Mouse (Mus musculus) midbrain, embryonic 14.5 days (tissue): ENCODE measurements around the gene Nrcam. TPM values are rescaled to one million over a fixed set of nuclear protein-coding genes. Genes with fewer than 3 reads are reported as not detected.
A peak's percentile ranks its signal among the peaks of the same experiment; 100 is the strongest.

Experiments used
- ATAC-seq: fragments of 200-750 bp; cut with Nextera tagmentation; 2 replicates; pipeline ENCODE4 v1.8.0; 2017; ENCODE audit warnings: moderate number of reproducible peaks, moderate library complexity; ENCODE audit not compliant: low FRiP score, low TSS enrichment
- DNase-seq: peaks from one replicate; pipeline ENCODE4 v3.0.0-alpha.2; 2015
- H3K27ac ChIP-seq: fragments of 300-500 bp; sonication (generic); replicated peaks from 2 replicates; pipeline ENCODE4 v1.5.1; 2014; ENCODE audit warnings: mild to moderate bottlenecking, low read depth, low read length, moderate library complexity
- H3K27me3 ChIP-seq: fragments of 300-500 bp; sonication (generic); 2 replicates; pipeline ENCODE4 v1.6.1; 2014; ENCODE audit warnings: low read length, control low read depth, mixed read lengths; ENCODE audit not compliant: control insufficient read depth, insufficient read depth
- H3K36me3 ChIP-seq: fragments of 300-500 bp; sonication (generic); 2 replicates; pipeline ENCODE4 v1.6.1; 2014; ENCODE audit warnings: low read length, control low read depth; ENCODE audit not compliant: control insufficient read depth, insufficient read depth
- H3K4me1 ChIP-seq: fragments of 300-500 bp; sonication (generic); 2 replicates; pipeline ENCODE4 v1.6.1; 2014; ENCODE audit warnings: mild to moderate bottlenecking, antibody characterized with exemption, low read length, control low read depth; ENCODE audit not compliant: control insufficient read depth, insufficient read depth
- H3K4me2 ChIP-seq: fragments of 300-500 bp; sonication (generic); 2 replicates; pipeline ENCODE4 v1.6.1; 2014; ENCODE audit warnings: mild to moderate bottlenecking, low read length, moderate library complexity
- H3K4me3 ChIP-seq: fragments of 300-500 bp; sonication (generic); replicated peaks from 2 replicates; pipeline ENCODE4 v1.5.1; 2014; ENCODE audit warnings: low read depth, low read length
- H3K9ac ChIP-seq: fragments of 300-500 bp; sonication (generic); replicated peaks from 2 replicates; pipeline ENCODE4 v1.6.1; 2014; ENCODE audit warnings: mild to moderate bottlenecking, low read length, moderate library complexity
- H3K9me3 ChIP-seq: fragments of 300-500 bp; sonication (generic); 2 replicates; pipeline ENCODE4 v1.6.1; 2016; ENCODE audit warnings: low read length, control low read depth, mixed read lengths; ENCODE audit not compliant: control insufficient read depth
- WGBS: fragments of 180-500 bp; shearing (Covaris S2); extraction: QIAGEN DNeasy Blood & Tissue Kit; methylation state at CpG from one replicate; pipeline ENCODE4 v1.1.7; 2014; 5-methylcytosine and 5-hydroxymethylcytosine counted together
- polyA plus RNA-seq: library from polyadenylated mRNA; unstranded; fragments of >200 nt; fragmentation: Nextera tagmentation; extraction: Ambion mirVana; gene quantifications from 2 replicates; pipeline ENCODE4 v1.2.1, GENCODE M21; 2014

Nrcam gene
- polyA plus RNA-seq, 1 experiment from 2014 or later: 198 TPM

DNA sequence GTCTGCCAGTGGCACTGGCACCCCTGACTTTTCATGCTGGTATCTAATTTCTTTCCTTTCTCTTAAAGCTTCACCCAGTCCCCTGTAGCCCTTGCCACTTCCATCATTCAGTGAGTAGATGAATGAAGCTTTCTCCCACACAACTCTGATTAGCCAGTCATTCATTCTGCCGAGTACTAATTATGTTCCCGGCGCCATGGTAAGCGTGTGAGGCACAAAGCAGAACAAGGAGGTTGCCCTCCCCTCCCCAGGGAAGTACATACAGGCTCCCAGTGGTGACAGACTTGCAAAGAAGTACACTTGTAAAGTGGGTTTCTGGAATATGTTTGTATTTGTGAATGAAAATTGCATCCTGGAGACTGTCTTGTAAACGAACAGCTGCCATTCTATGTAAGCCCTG, 170.2 kb downstream of the Nrcam start:
- Histone ChIP-seq H3K36me3 (no peaks in the 10 kb centered on the region), H3K27ac (no peak overlapping the region), H3K9ac (no peak overlapping the region), H3K4me2 (no peak overlapping the region), H3K4me1 (peaks cover 34% of the 10 kb centered on the region), H3K9me3 (no peaks in the 10 kb centered on the region), H3K4me3 (no peak overlapping the region), H3K27me3 (no peaks in the 10 kb centered on the region)
- DNase-seq (peak; percentile 37), ATAC-seq (no peak)
- 35% methylated on average over 5 of the region's 5 CpGs for WGBS

DNA sequence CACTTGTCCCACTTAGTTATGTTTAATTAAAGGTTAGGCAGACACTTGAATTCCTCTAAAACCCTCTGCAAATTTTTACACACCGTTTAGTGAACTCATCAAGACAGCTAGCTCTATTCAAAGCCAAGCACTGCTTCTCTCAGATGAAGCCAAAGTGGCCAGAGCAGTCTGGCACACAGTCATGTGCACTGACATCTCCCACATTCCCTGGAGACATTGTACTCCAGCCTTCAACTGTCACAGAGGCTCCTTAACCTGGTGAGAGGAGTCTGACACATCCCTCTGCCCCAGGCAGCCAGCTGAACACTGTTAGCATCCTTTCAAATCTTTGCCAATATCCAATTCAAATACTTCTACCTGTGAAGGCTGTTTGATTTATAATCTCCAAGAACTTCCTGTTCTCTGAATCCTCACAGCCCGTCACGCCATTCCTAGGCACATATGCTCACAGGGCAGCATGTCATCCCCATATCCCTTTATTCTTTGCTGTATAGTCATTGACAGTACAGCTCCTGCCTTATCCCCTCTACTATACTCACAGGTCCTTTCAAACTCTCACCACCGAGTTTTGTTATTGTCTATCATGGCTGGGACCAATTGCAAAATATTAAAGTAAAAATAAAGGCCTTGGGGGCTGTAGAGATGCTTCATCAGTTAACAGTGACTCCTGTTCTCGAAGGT, 173.3 kb downstream of the Nrcam start:
- 60% methylated on average over 5 of the region's 5 CpGs for WGBS
- ATAC-seq (peak; percentile 62; the same call in 1 of the 2 replicates), DNase-seq (peak; percentile 57)
- Histone ChIP-seq H3K27ac (peak overlapping the region; percentile 49; the same call in 1 of the 2 replicates), H3K4me2 (no peak overlapping the region), H3K4me1 (peaks cover 34% of the 10 kb centered on the region), H3K4me3 (no peak overlapping the region), H3K27me3 (no peaks in the 10 kb centered on the region), H3K9ac (no peak overlapping the region), H3K9me3 (no peaks in the 10 kb centered on the region), H3K36me3 (no peaks in the 10 kb centered on the region)

DNA sequence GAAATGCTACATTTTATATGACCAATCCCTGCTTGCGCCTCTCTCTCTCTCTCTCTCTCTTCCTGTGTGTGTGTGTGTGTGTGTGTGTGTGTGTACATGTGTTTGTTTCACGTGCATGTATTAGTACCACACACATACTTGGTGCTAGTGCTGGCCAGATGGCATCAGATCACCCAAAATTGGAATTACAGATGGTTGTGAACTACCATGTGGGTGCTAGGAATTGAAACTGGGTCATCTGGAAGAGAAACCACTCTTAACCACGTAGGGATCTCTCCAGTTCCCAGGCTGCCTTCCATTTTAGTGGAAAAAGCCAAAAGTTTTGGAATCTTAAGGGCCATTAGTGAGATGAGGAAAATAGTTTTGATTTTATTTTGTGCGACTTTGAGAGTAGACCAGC, 175.1 kb downstream of the Nrcam start:
- Histone ChIP-seq H3K27me3 (no peaks in the 10 kb centered on the region), H3K4me1 (peaks cover 29% of the 10 kb centered on the region), H3K36me3 (no peaks in the 10 kb centered on the region), H3K4me2 (no peak overlapping the region), H3K9ac (no peak overlapping the region), H3K9me3 (no peaks in the 10 kb centered on the region), H3K27ac (no peak overlapping the region), H3K4me3 (no peak overlapping the region)
- WGBS: 90% methylated on average over 4 of the region's 4 CpGs
- no peak for ATAC-seq
- no peak for DNase-seq

DNA sequence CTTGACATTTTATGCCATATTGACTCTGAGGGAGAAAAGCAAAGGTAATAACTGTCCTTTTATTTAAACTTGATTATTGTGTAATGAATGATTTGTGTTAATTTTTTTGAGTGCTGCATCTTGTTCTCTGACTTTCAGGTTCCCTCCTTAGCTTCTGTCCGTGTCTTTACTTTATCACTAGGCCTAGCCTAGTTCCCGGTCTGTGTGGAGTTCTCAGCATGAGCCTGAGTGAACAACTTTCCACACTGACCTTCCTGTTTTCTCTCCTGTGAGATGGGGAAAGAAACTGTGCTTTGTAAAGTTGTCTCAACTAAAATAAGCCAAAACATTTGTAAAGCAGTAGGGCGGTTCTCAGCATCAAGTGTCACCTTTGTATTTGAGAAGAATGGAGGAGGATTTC, 179.9 kb downstream of the Nrcam start:
- ATAC-seq (no peak), DNase-seq (no peak)
- Histone ChIP-seq H3K4me3 (no peak overlapping the region), H3K9ac (no peak overlapping the region), H3K36me3 (no peaks in the 10 kb centered on the region), H3K4me2 (no peak overlapping the region), H3K9me3 (no peaks in the 10 kb centered on the region), H3K27me3 (no peaks in the 10 kb centered on the region), H3K27ac (0 out of 2 replicates have a peak overlapping the region, but pooled peaks have one; percentile 60), H3K4me1 (0 out of 2 replicates have a peak, but pooled peaks cover 8% of the 10 kb centered on the region)
- 62% methylated on average over 3 of the region's 3 CpGs for WGBS

GRCm38 (mm10) chr12:44509406-44510104, 180.9 kb downstream of the Nrcam start:
- no peak overlapping the region for H3K4me2 ChIP-seq
- H3K4me3 ChIP-seq: no peak overlapping the region
- 42% methylated on average over 4 of the region's 4 CpGs for WGBS
- 0 out of 2 replicates have a peak, but pooled peaks cover 8% of the 10 kb centered on the region for H3K4me1 ChIP-seq
- peak overlapping the region; percentile 60; the same call in 1 of the 2 replicates for H3K27ac ChIP-seq
- DNase-seq: peak; percentile 54
- peak; percentile 17; the same call in 1 of the 2 replicates for ATAC-seq
- no peak overlapping the region for H3K9ac ChIP-seq
- H3K36me3 ChIP-seq: no peaks in the 10 kb centered on the region
- H3K27me3 ChIP-seq: no peaks in the 10 kb centered on the region
- H3K9me3 ChIP-seq: no peaks in the 10 kb centered on the region

DNA sequence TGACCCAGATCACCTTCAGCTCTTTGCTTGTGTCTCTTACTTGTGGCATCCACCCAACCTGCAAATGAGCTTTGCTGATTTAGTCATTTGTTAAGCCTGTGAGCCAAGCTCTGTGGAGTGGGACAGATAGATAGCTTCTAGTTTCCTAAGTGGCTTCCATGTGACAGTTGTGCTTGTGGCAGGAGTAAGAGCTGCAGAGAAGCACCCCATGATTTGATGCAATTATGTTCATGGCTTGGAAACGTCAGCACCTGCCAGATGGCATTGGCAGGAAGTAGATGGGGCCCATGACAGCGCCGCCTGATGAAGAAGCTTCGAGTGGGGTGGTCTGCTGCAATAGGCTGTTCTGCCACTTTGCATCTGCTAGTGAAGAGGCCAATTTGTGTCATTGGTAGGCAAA, 186.4 kb downstream of the Nrcam start:
- Histone ChIP-seq H3K9ac (no peak overlapping the region), H3K27me3 (no peaks in the 10 kb centered on the region), H3K9me3 (no peaks in the 10 kb centered on the region), H3K36me3 (no peaks in the 10 kb centered on the region), H3K27ac (no peak overlapping the region), H3K4me2 (no peak overlapping the region), H3K4me3 (no peak overlapping the region), H3K4me1 (peaks cover 11% of the 10 kb centered on the region)
- no peak for DNase-seq
- WGBS: 77% methylated on average over 4 of the region's 4 CpGs
- no peak for ATAC-seq

DNA sequence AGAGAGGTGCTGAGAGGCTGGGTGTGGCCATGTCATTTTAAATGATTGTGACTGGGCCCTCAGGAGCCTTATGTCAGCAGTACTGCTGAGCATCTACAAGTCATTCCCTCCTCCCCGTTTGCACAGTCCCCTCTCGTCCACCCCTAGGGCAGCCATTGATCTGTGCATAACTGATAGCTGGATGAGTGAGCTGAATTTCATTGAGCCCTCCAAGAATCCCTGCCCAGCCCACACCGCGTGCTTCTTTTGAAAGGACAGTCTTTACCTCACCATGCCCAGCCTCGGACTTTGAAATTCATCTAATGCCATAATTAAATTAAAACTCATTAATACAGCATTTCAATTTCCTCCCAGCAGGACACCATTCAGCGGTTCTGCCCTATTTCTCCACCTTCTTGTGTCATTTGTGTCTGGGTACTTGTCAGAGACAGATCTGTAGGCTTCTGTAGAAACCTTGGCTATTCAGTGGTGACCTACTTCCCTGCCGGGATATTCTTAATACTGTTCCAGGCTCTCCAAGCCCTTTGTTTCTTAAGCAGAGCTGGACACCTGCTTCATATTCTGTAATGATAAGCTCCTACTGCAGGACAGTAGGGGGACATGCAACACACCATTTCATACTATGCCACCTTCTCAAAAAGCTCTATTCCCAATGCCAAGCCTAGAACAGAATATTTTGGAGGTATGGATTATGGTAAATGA, 190.9 kb downstream of the Nrcam start:
- no peak overlapping the region for H3K4me3 ChIP-seq
- WGBS: 15% methylated on average over 7 of the region's 7 CpGs
- no peak overlapping the region for H3K4me2 ChIP-seq
- DNase-seq (no peak), ATAC-seq (peak; percentile 55; the same call in 1 of the 2 replicates)
- no peaks in the 10 kb centered on the region for H3K9me3 ChIP-seq
- H3K27ac ChIP-seq: no peak overlapping the region
- peaks cover 8% of the 10 kb centered on the region for H3K4me1 ChIP-seq
- H3K9ac ChIP-seq: no peak overlapping the region
- H3K36me3 ChIP-seq: no peaks in the 10 kb centered on the region
- no peaks in the 10 kb centered on the region for H3K27me3 ChIP-seq

DNA sequence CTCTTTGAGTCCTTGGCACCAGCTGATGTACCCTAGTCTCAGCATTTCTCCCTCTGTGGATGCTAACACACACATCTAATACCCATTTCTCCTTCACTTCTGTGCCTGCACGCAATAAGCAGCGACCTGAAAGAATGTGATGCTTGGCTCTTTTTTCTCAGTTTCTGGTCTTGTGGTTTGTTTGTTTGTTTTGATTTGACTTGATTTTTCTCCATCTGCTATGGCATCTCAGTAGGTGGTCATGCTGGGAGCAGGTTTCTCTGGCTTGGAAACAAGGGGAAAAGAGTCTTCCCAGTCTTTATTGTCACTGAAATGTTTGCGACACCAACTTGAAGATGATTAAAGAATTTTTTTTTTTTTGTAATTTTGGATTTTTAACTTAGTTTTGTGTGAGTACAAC, 192.8 kb downstream of the Nrcam start:
- peaks cover 8% of the 10 kb centered on the region for H3K4me1 ChIP-seq
- H3K36me3 ChIP-seq: no peaks in the 10 kb centered on the region
- no peak overlapping the region for H3K4me2 ChIP-seq

More for the DNA sequence above, 192.8 kb downstream of the Nrcam start:
- Histone ChIP-seq H3K4me3 (no peak overlapping the region), H3K27ac (no peak overlapping the region), H3K9me3 (no peaks in the 10 kb centered on the region), H3K9ac (no peak overlapping the region), H3K27me3 (no peaks in the 10 kb centered on the region)
- 81% methylated on average over 3 of the region's 3 CpGs for WGBS
- DNase-seq (no peak), ATAC-seq (no peak)
